Mouse (Mus musculus) heart, embryonic 12.5 days (tissue): ENCODE data around the gene Cyp21a1. TPM values are rescaled to one million over a fixed set of nuclear protein-coding genes. Genes with fewer than 3 reads are reported as not detected.

Experiments
- ATAC-seq: fragments of 200-750 bp; cut with Nextera tagmentation; 2 replicates; pipeline ENCODE4 v1.8.0; 2017; ENCODE audit warnings: moderate TSS enrichment, moderate library complexity; ENCODE audit not compliant: insufficient number of reproducible peaks, low FRiP score
- H3K27ac ChIP-seq: fragments of 300-500 bp; sonication (generic); 2 replicates; pipeline ENCODE4 v1.5.1; 2016; ENCODE audit warnings: mild to moderate bottlenecking, moderate library complexity; ENCODE audit not compliant: poor library complexity, severe bottlenecking
- H3K27me3 ChIP-seq: fragments of 300-500 bp; sonication (generic); replicated peaks from 2 replicates; pipeline ENCODE4 v1.6.1; 2016; ENCODE audit warnings: mild to moderate bottlenecking, moderate library complexity
- H3K36me3 ChIP-seq: fragments of 300-500 bp; sonication (generic); 2 replicates; pipeline ENCODE4 v1.6.1; 2016; ENCODE audit warnings: mild to moderate bottlenecking, moderate library complexity
- H3K4me1 ChIP-seq: fragments of 300-500 bp; sonication (generic); replicated peaks from 2 replicates; pipeline ENCODE4 v1.6.1; 2016; ENCODE audit warnings: mild to moderate bottlenecking
- H3K4me2 ChIP-seq: fragments of 300-500 bp; sonication (generic); 2 replicates; pipeline ENCODE4 v1.6.1; 2016; ENCODE audit warnings: mild to moderate bottlenecking, moderate library complexity
- H3K4me3 ChIP-seq: fragments of 300-500 bp; sonication (generic); 2 replicates; pipeline ENCODE4 v1.5.1; 2016; ENCODE audit warnings: mild to moderate bottlenecking
- H3K9ac ChIP-seq: fragments of 300-500 bp; sonication (generic); 2 replicates; pipeline ENCODE4 v1.6.1; 2016; ENCODE audit warnings: mild to moderate bottlenecking, moderate library complexity
- H3K9me3 ChIP-seq: fragments of 300-500 bp; sonication (generic); replicated peaks from 2 replicates; pipeline ENCODE4 v1.6.1; 2016; ENCODE audit warnings: mild to moderate bottlenecking, moderate library complexity
- WGBS: fragments of 180-500 bp; shearing (Covaris S2); methylation state at CpG from one replicate; pipeline ENCODE4 v1.1.7; 2016; 5-methylcytosine and 5-hydroxymethylcytosine counted together
- microRNA-seq: library from miRNA; unstranded; fragments of <30 nt; microRNA quantifications from one replicate; pipeline ENCODE4, GENCODE M21; 2017
- polyA plus RNA-seq: library from polyadenylated mRNA; unstranded; fragments of >200 nt; fragmentation: Nextera tagmentation; extraction: Ambion mirVana; gene quantifications from 2 replicates; pipeline ENCODE4 v1.2.1, GENCODE M21; 2016

Cyp21a1 gene
- polyA plus RNA-seq, 1 experiment from 2014 or later = 0.15 TPM

GRCm38 (mm10) chr17:34761471-34761870, 42.9 kb downstream of the Cyp21a1 start:
- H3K36me3 ChIP-seq = no peaks in the 10 kb centered on the region
- H3K27me3 ChIP-seq = no peaks in the 10 kb centered on the region
- no peak overlapping the region for H3K27ac ChIP-seq
- no peaks in the 10 kb centered on the region for H3K4me1 ChIP-seq
- no peak overlapping the region for H3K4me2 ChIP-seq
- peaks cover 3% of the 10 kb centered on the region; the same call in 1 of the 2 replicates for H3K9me3 ChIP-seq
- ATAC-seq = no peak
- no peak overlapping the region for H3K4me3 ChIP-seq
- H3K9ac ChIP-seq = no peak overlapping the region
- 57% methylated on average over 3 of the region's 3 CpGs for WGBS

Small RNA genes lying within 50 kb of the gene (microRNA-seq; reads per million reads assigned to microRNA genes)
- not detected for gene Gm27471
- 0.94 reads per million for gene Mir6970
- gene Mir6971 = 0.94 reads per million

Other genes starting within 250 kb of the Cyp21a1 start
- 5.7 and 6.5 TPM in 2 replicates for gene Notch4, start 240.3 kb downstream of the Cyp21a1 start, polyA plus RNA-seq
- 4.4 and 4.6 TPM in 2 replicates for gene Gpsm3, start 214.8 kb downstream of the Cyp21a1 start, polyA plus RNA-seq
- 13.0 and 13.2 TPM in 2 replicates for gene Pbx2, start 213.3 kb downstream of the Cyp21a1 start, polyA plus RNA-seq
- 3.8 TPM in 2 replicates for gene Ager, start 206.7 kb downstream of the Cyp21a1 start, polyA plus RNA-seq
- 123 and 126 TPM in 2 replicates for gene Rnf5, start 200.9 kb downstream of the Cyp21a1 start, polyA plus RNA-seq
- gene Agpat1, start 200.3 kb downstream of the Cyp21a1 start, polyA plus RNA-seq = 52.5 and 52.8 TPM in 2 replicates
- 0.30 and 0.57 TPM in 2 replicates for gene Egfl8, start 188.6 kb downstream of the Cyp21a1 start, polyA plus RNA-seq
- gene Ppt2, start 176.1 kb downstream of the Cyp21a1 start, polyA plus RNA-seq = 28.9 TPM in 2 replicates
- 0.17 TPM in 1 of 2 replicates, not detected in the other for gene Prrt1, start 175.0 kb downstream of the Cyp21a1 start, polyA plus RNA-seq
- gene Fkbpl, start 159.8 kb downstream of the Cyp21a1 start, polyA plus RNA-seq = 10.2 and 11.1 TPM in 2 replicates
- gene Atf6b, start 157.4 kb downstream of the Cyp21a1 start, polyA plus RNA-seq = 63.2 and 67.0 TPM in 2 replicates
- gene Tnxb, start 134.0 kb downstream of the Cyp21a1 start, polyA plus RNA-seq = 0.77 and 0.98 TPM in 2 replicates
- gene C4b, start 60.7 kb downstream of the Cyp21a1 start, polyA plus RNA-seq = 0.15 TPM in 1 of 2 replicates, not detected in the other
- gene Stk19, start 32.4 kb upstream of the Cyp21a1 start, polyA plus RNA-seq = 18.2 and 19.6 TPM in 2 replicates
- 37.2 and 39.9 TPM in 2 replicates for gene Dxo, start 32.5 kb upstream of the Cyp21a1 start, polyA plus RNA-seq
- gene Skiv2l, start 45.6 kb upstream of the Cyp21a1 start, polyA plus RNA-seq = 35.3 and 39.5 TPM in 2 replicates
- 73.7 and 81.3 TPM in 2 replicates for gene Nelfe, start 45.8 kb upstream of the Cyp21a1 start, polyA plus RNA-seq
- 1.1 and 2.2 TPM in 2 replicates for gene Cfb, start 58.0 kb upstream of the Cyp21a1 start, polyA plus RNA-seq
- gene Zbtb12, start 74.9 kb upstream of the Cyp21a1 start, polyA plus RNA-seq = 2.6 and 2.8 TPM in 2 replicates
- gene Gm20547, start 77.5 kb upstream of the Cyp21a1 start, polyA plus RNA-seq = not detected in 2 replicates
- 0.24 and 0.35 TPM in 2 replicates for gene C2, start 93.7 kb upstream of the Cyp21a1 start, polyA plus RNA-seq
- 49.1 and 51.6 TPM in 2 replicates for gene Ehmt2, start 93.9 kb upstream of the Cyp21a1 start, polyA plus RNA-seq
- 0.08 TPM in 1 of 2 replicates, not detected in the other for gene Slc44a4, start 109.9 kb upstream of the Cyp21a1 start, polyA plus RNA-seq
- gene Neu1, start 126.7 kb upstream of the Cyp21a1 start, polyA plus RNA-seq = 20.8 and 21.5 TPM in 2 replicates
- 0.12 and 0.13 TPM in 2 replicates for gene Hspa1b, start 154.7 kb upstream of the Cyp21a1 start, polyA plus RNA-seq
- not detected in 2 replicates for gene Gm20481, start 165.4 kb upstream of the Cyp21a1 start, polyA plus RNA-seq
- gene Hspa1a, start 167.6 kb upstream of the Cyp21a1 start, polyA plus RNA-seq = 6.2 and 6.4 TPM in 2 replicates
- 2.9 and 3.1 TPM in 2 replicates for gene Hspa1l, start 168.1 kb upstream of the Cyp21a1 start, polyA plus RNA-seq
- 143 and 145 TPM in 2 replicates for gene Lsm2, start 177.3 kb upstream of the Cyp21a1 start, polyA plus RNA-seq
- 82.6 TPM in 2 replicates for gene Vars, start 196.4 kb upstream of the Cyp21a1 start, polyA plus RNA-seq
- 0.32 and 0.37 TPM in 2 replicates for gene Vwa7, start 212.0 kb upstream of the Cyp21a1 start, polyA plus RNA-seq
- gene Sapcd1, start 223.5 kb upstream of the Cyp21a1 start, polyA plus RNA-seq = 2.4 and 2.6 TPM in 2 replicates
- 3.5 and 4.9 TPM in 2 replicates for gene Msh5, start 242.2 kb upstream of the Cyp21a1 start, polyA plus RNA-seq
- 349 and 354 TPM in 2 replicates for gene Clic1, start 245.4 kb upstream of the Cyp21a1 start, polyA plus RNA-seq